Mouse (Mus musculus): ENCODE measurements around the gene Mei1.

Mei1 gene

DNA sequence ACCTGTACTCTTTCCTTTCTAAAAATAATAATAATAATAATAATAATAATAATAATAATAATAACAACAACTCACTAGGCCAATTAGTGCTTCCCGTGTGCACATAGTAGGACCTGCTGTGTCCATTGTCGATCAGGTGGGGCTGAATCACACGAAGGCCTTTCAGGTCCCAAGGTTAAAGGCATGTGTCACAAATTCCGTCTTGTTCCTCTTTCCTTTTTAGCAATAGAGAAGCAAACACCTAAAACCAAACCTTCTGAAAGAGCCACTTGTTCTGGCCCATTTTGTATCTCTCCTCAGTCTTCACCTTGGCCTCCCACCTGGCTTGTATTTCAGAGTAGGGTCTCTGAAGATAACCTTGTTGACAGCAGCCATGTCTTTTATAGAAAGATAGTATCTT lies 81.4 kb downstream of the Mei1 start:
- DNase-seq (ENCODE audit: low spot score), result no peak

- DNase-seq (ENCODE audit: low spot score), result no peak
Measured at GRCm38 (mm10) chr15:82152022-82152421, 82.2 kb downstream of the Mei1 start.

GRCm38 (mm10) chr15:82152435-82152834 lies 82.6 kb downstream of the Mei1 start:
- no peak for DNase-seq (ENCODE audit: low spot score)

DNA sequence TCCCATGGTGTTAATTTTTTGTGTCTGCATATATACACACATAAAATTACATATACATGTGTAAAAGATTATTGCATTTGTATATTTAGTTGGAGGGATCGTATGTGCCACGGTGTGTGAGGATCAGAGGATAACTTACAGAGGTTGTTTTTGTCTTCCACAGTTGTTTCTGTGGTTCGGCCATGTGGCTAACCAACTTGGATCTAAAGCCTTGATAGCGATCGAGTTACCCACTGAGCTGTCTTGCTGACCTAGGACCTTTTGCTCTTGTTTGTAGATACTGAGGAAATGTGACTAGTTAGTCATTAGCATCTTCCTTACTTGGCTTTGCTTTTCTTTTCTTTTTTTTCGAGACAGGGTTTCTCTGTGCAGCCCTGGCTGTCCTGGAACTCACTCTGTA lies 86.5 kb downstream of the Mei1 start:
- no peak for DNase-seq (ENCODE audit: low spot score)

DNA sequence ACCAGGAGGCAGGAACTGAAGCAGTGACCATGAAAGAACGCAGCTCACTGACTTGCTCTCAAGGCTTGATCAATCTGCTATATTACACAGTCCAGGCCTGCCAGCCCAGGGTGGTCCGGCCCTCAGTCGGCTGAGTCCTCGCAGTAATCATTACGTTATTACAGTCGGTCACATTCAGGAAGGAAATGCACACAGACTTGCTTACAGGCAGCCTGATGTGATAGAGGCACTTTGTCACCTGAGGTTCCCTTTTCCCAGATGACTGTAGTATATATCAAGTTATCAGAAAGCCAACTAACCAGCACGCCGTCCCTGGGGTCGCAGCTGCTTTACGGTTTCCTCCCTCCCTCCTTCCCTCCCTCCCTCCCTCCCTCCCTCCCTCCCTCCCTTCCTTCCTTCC lies 87.1 kb downstream of the Mei1 start:
- no peak for DNase-seq (ENCODE audit: low spot score)

DNA sequence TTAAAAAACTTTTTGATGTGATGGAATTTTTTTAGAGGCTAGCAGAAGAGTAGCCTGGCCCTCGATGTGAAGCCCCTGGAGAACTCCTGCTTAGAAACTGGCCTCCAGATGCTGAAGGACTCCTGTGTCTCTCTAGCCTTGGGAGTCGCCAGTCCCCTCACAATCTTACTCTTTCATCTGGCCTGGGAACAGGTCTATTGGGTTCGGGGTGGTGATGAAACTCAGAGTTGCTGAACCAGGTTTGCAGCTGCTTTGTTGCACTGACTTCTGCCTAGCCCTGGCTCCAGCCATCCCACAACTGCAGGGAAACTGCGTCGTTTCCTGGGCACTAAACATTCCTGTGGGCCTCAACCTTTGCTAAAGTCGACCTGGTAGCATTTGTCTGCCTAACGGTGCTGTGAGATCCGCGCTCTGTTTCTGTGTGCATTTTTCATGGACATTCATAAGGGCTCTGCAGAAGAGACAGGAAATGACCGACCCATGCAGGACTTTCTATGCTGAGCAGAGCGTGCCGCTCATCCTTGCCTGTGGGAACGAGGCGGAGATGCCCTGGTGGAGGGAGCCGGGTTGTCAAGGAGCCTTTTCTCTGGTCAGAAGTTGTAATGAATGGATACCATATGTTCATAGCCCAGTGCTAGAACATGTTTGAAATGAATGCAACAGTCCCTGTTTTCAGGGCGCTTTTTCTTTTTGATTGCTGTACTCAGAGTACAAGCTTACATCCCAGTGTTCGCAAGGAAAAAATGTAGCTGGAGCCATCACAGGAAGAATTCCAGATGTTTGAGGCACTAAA lies 88.6 kb downstream of the Mei1 start:
- DNase-seq (ENCODE audit: low spot score), result no peak

DNA sequence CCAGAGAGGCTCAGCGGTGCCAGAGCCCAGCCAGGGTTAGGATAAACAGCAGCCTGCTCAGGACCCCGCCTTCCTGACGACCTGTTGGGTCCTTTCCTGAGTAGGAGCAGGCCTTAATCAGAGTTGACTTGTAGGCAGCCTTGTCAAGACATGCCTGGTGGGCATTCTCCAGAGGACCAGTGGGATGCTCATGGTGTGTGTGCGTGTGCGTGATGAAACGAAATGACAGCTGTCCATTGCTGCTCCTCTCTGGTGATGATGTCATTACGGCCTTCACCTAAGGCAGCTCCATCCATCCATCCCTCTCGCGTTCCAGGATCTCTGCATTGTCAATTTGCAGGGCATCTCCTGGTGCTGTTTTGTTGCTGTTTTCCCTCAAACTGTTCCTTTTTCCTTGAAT lies 89.7 kb downstream of the Mei1 start:
- no peak for DNase-seq (ENCODE audit: low spot score)

DNA sequence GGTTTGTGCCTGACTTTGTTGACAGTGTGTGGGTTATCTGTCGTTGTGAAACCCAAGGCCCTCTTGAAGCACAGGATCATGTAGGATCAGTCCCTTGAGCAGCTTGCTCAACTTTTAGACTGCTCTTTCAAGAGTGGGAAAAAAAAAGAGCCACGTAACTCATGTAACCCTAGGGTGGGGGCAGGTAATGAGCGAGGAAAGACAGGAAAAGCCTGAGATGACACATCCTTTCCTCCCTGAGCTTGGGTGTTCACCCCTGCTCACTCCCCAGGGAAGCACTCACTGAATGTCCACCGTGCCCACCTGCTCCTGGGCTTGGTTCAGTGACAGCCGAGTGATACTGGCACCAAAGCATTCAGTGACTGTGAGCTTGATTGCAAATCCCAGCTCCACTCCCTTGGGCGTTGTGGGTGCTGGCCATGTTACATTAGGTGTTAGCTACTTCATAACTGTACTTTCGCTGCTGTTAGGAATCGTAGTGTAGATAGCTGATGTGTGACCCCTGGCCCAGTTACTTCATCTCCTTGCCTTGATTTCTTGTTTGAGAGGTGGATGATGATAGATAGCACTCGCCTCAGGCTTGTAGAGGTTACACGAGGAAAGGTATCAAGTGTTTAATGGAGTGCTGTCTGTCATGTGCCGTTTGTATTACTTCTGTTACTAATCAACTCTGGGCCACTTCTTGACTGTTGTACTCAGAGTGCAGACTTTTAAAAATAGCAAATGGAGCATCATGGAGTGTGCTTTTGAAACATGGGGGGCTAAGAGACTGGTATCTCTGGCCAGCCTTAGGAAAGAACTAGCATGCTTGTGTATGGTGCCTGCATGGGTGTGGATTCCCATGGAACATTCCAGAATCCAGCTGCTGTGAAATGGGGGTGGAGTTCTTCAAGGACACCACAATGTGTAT lies 91.2 kb downstream of the Mei1 start:
- DNase-seq (ENCODE audit: low spot score), result no peak

GRCm38 (mm10) chr15:82161965-82162600 lies 92.3 kb downstream of the Mei1 start:
- no peak for DNase-seq (ENCODE audit: low spot score)

- no peak for DNase-seq (ENCODE audit: low spot score)
Measured at GRCm38 (mm10) chr15:82163356-82164060, 93.7 kb downstream of the Mei1 start.

- DNase-seq (ENCODE audit: low spot score), result no peak
Measured at GRCm38 (mm10) chr15:82164061-82164399, 94.2 kb downstream of the Mei1 start.

DNA sequence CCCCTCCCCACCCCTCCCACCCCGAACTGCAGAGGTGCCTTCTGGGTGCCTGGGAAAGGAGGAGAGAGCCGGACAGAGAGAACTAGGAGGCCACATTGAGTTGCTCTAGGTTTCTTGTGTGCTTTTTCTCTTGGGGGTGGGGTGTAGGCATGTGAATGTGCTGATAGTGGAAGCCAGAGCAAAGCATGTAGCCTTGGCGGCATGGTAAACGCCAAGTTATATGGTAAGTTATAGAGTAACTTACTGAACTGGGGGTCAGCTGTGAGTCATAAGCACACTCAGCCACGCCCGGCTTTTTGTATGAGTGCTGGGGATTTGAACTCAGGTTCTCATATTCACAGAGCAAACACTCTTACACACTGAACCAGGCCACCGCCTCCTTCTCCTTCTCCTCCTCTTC lies 94.7 kb downstream of the Mei1 start:
- no peak for DNase-seq (ENCODE audit: low spot score)

DNA sequence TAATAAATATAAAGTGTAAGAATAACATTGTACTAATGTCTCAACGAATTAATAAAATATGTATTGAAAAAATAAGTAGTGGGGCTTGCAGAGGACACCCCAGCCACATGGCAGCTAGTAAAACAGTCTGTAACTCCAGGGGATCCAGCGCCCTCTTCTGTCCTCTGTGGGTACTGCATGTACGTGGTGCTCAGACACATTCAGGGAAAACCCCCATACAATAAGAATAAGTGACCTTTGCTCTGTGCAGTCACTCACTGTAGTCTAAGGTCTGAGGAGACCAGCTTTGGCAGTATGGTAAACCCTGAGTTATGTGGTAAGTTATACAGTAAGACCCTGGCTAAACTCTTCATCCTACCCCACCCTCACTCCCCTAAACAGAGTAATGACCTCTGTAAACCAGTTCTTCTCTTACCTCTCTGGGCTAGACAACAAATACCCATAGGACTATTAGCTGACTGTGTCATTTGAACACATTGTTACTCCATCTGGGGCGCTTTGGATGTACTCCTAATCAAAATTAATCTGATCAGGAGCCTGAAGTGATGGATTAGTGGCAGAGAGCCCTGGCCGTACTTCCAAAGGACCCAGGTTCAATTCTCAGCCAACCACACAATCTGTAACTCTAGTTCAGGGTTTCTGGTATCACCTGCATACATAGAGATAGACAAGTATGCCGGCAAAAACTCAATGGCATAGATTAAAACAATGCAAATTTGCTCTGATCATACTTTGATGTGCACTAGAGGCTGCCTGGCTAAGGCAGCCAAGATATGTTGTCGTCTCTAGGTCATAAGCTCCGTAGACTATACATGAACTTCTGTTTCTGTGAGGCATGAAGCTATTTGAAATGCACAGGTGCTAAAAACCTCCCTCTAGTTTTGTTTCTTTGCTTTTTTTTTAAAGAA lies 95.8 kb downstream of the Mei1 start:
- peak; percentile 78 for DNase-seq (ENCODE audit: low spot score)

DNA sequence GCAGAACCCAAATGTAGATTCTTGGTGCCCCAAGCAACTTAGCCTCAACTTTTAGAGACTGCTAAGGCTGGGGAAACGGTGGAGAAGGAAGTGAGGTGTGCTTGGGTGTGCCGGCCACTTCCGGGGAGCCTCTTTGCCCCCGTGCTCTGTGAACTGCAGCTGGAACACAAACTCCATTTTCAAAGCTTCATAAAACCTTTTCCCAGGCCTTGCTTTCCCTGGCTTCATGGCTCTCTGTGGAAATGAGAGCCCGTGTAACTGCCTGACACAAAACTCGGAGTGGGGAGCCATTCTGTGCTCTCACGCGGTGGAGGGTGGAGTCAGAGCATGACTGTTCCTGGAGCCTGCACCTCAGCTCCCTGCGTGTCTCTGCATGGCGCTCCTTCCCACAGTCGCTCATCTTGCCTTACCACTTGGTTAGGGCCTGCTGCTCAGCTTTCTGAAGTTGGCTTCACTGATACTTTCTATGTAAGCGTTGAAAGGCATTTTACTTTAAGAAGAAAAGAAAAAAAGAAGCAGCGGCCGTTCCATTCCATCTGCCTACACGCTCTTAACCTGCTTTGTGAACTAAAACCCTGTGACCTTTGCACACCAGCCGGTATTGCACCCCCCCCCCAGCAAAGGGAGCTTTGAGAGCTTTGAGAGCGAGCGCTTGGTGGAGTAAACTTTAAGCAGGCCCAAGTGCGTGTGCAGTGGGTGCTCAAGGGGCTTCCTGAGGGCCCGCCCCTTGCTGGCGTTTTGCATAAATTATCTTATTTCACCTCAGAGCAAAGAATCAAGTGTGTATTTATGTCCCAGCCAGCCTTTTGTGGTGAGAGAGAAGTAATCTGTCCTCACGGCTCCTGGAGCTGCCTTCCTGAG lies 96.7 kb downstream of the Mei1 start:
- DNase-seq (ENCODE audit: low spot score), result no peak

- no peak for DNase-seq (ENCODE audit: low spot score)
Measured at GRCm38 (mm10) chr15:82167201-82168168, 97.7 kb downstream of the Mei1 start.

- DNase-seq (ENCODE audit: low spot score), result no peak
Measured at GRCm38 (mm10) chr15:82169671-82170070, 99.9 kb downstream of the Mei1 start.

DNA sequence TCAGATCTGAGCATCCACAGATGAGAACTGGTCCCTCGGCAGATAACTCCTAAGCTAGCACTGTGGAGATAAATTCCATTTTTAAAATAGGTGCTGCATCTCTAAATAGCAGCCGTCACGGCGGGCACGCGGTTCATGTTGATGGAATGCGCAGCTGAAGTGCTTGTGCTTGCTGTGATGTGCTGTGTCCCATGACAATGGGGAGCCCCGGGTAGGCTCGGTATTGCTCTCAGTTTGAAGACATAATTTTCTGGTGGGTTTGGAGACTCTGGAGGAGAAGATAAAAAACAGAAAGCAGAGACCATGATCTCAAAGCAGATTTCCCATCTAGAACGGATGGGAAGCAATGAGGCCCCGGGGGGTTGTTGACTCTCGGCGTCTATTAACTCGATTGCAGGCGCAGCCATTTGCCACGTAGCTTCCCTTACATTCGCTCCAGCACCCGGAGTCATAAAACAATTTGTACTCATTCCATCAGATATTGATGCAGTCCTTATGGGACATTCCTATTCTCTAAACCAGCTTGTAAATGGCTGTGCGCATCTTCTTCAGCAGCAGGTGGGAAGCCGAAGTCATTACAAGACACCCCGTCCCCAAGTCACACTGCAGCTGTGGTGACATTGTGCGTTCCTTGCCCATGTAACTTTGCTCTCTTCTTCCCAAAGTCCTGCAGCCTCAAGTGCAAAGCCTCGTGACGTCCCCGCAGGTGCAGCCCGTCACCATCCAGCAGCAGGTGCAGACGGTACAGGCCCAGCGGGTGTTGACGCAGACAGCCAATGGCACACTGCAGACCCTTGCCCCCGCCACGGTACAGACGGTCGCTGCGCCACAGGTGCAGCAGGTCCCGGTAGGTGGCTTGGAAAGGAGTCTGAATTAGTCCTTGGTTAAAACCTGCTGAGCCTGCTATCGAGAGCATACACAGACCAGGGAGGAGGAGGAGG lies 100.9 kb downstream of the Mei1 start:
- DNase-seq (ENCODE audit: low spot score), result no peak

DNA sequence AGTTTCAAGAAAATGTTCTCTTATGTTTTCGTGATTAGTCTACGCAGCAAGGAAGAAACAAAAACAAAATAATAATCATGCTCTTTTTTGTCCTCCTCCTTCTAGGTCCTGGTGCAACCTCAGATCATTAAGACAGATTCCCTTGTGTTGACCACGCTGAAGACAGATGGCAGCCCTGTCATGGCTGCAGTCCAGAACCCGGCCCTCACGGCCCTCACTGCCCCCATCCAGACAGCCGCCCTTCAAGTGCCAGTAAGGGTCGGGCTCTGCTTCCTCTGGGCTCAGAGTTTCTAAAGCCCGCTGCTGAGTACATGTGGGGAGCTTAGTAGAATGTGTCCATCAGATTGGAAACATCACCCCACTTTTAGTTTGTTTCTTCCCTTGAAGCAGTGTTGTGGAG lies 102.9 kb downstream of the Mei1 start:
- DNase-seq (ENCODE audit: low spot score), result no peak

Data from layer of hippocampus, adult 9-10 months (tissue).